Mouse (Mus musculus): ENCODE results near the gene Csk. TPM values are rescaled to one million over a fixed set of nuclear protein-coding genes. Genes with fewer than 3 reads are reported as not detected.

Gene Csk
- total RNA-seq (2014; fragmentation: Nextera tagmentation), result 118 and 125 TPM in 2 replicates
- 151 and 154 TPM in 2 replicates for total RNA-seq (2017)
- 311 and 332 TPM in 2 replicates for polyA plus RNA-seq (2012)

DNA sequence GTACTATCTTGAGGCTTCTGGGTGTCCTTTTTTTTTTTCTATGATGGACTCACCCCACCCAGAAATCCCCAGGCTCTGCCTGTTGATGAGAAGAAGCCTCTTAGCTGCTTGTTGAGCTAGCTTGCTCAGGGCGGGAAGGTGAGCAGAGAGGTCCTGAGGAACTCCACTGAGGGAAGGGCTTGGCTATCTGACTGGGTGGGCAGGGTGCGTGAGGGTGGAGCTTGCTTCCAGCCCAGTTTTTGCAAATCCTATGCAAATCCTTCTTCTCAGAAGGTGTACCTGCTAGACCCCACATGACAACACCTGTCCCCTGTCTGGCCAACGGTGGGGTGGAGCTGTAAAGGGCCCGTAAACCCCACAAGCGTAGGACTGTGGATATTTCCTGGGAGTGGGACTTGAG, at the start of gene Csk:
Gene Csk, minus strand, starts transcription at position 349 of the 400 bp plus-strand sequence.
- DNase-seq (ENCODE audit: low spot score) (no peak), ATAC-seq (ENCODE audit: extremely low read depth, insufficient number of reproducible peaks, low FRiP score, poor library complexity, severe bottlenecking) (no peak)
- no peak for TF ChIP-seq CTCF (IDR thresholded peaks at IDR 0.05; ENCODE audit: low read depth, low read length)
- TF ChIP-seq POLR2AphosphoS5 (IDR thresholded peaks at IDR 0.05; ENCODE audit: insufficient replicate concordance, low read depth, low read length), result no peak
- TF ChIP-seq GATA2 (IDR thresholded peaks at IDR 0.05; ENCODE audit: borderline replicate concordance, low read depth, low read length), result no peak
- no peak for TF ChIP-seq TAL1 (conservative IDR thresholded peaks at IDR 0.05; ENCODE audit: low read depth, low read length)
- no peak for TF ChIP-seq GATA1 (IDR thresholded peaks at IDR 0.05; ENCODE audit: borderline replicate concordance, low read length)
- Histone ChIP-seq H3K27me3 (ENCODE audit: insufficient read depth, low read length) (peaks cover 17% of the 10 kb centered on the region), H3K9me3 (replicated peaks) (no peaks in the 10 kb centered on the region), H3K4me1 (ENCODE audit: insufficient read depth, low read depth, low read length) (peaks cover 47% of the 10 kb centered on the region), H3K36me3 (replicated peaks) (no peaks in the 10 kb centered on the region), H3K4me3 (ENCODE audit: low read depth, low read length) (no peak within 1 kb of the TSS)

DNA sequence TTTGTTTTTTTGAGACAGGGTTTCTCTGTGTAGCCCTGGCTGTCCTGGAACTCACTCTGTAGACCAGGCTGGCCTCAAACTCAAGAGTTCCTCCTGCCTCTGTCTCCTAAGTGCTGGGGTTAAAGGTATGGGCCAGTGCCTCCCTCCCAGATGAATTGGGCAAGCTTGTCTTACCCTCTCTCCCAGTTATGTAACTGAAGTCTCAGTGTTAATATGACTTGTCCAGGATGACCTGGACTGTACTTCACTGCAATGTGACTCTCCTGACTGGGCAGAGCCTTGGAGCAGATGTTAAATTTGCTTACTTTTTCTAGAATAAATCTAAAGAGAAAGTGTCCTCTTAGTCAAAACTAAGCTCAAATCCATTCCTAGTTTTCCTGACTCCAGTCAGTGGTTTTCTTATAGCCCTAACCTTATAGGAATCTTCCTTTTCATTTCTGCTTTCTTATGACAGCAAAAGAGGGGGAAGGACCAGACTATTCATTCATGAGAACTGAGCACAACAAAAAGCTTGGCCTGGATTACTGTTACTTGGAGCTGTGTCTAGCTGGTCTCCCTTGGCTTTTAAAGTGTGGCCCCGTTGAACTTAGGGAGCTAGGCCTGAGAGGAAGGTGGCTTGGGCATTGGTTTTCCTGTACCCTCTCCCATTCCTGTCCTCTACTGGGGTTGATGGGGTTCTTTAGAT, 45.2 kb upstream of the Csk start:
- no peak for TF ChIP-seq CTCF (IDR thresholded peaks at IDR 0.05; ENCODE audit: low read depth, low read length)
- TF ChIP-seq GATA2 (IDR thresholded peaks at IDR 0.05; ENCODE audit: borderline replicate concordance, low read depth, low read length), result no peak
- no peak for TF ChIP-seq POLR2AphosphoS5 (IDR thresholded peaks at IDR 0.05; ENCODE audit: insufficient replicate concordance, low read depth, low read length)
- no peak for TF ChIP-seq TAL1 (conservative IDR thresholded peaks at IDR 0.05; ENCODE audit: low read depth, low read length)
- no peak for TF ChIP-seq GATA1 (IDR thresholded peaks at IDR 0.05; ENCODE audit: borderline replicate concordance, low read length)
- peaks cover 5% of the 10 kb centered on the region for H3K4me1 ChIP-seq (ENCODE audit: insufficient read depth, low read depth, low read length)
- H3K27me3 ChIP-seq (ENCODE audit: insufficient read depth, low read length), result peaks cover 76% of the 10 kb centered on the region
- ATAC-seq (ENCODE audit: extremely low read depth, insufficient number of reproducible peaks, low FRiP score, poor library complexity, severe bottlenecking) (no peak), DNase-seq (ENCODE audit: low spot score) (no peak)
- H3K4me3 ChIP-seq (ENCODE audit: low read depth, low read length), result no peak overlapping the region
- H3K36me3 ChIP-seq (replicated peaks), result no peaks in the 10 kb centered on the region
- no peaks in the 10 kb centered on the region for H3K9me3 ChIP-seq (replicated peaks)

DNA sequence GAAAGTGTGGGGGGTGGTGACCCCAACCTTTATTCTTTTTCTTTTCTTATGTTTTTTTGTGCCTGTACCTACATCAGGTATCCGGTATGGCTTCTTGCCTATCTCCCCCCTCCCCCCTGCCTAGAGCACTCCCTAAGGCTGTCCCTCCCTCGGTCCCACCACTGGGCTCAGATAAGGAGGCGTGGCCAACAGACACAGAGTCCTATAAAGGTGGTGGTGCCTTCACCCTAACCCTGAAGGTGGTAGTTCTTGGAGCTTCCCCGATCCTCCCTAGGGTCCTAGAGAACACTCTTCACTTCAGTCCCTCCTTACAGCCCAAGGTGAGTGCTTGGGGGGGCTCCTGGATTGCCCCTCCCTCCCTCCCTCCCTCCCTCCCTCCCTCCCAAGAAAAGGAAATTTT, 43.9 kb upstream of the Csk start:
- Histone ChIP-seq H3K4me1 (ENCODE audit: insufficient read depth, low read depth, low read length) (peaks cover 5% of the 10 kb centered on the region), H3K27me3 (ENCODE audit: insufficient read depth, low read length) (peaks cover 76% of the 10 kb centered on the region), H3K4me3 (ENCODE audit: low read depth, low read length) (no peak overlapping the region), H3K9me3 (replicated peaks) (no peaks in the 10 kb centered on the region), H3K36me3 (replicated peaks) (no peaks in the 10 kb centered on the region)
- ATAC-seq (ENCODE audit: extremely low read depth, insufficient number of reproducible peaks, low FRiP score, poor library complexity, severe bottlenecking), result no peak
- TF ChIP-seq TAL1 (conservative IDR thresholded peaks at IDR 0.05; ENCODE audit: low read depth, low read length) (no peak), POLR2AphosphoS5 (IDR thresholded peaks at IDR 0.05; ENCODE audit: insufficient replicate concordance, low read depth, low read length) (no peak), GATA2 (IDR thresholded peaks at IDR 0.05; ENCODE audit: borderline replicate concordance, low read depth, low read length) (no peak), GATA1 (IDR thresholded peaks at IDR 0.05; ENCODE audit: borderline replicate concordance, low read length) (no peak), CTCF (IDR thresholded peaks at IDR 0.05; ENCODE audit: low read depth, low read length) (no peak)
- DNase-seq (ENCODE audit: low spot score), result no peak

DNA sequence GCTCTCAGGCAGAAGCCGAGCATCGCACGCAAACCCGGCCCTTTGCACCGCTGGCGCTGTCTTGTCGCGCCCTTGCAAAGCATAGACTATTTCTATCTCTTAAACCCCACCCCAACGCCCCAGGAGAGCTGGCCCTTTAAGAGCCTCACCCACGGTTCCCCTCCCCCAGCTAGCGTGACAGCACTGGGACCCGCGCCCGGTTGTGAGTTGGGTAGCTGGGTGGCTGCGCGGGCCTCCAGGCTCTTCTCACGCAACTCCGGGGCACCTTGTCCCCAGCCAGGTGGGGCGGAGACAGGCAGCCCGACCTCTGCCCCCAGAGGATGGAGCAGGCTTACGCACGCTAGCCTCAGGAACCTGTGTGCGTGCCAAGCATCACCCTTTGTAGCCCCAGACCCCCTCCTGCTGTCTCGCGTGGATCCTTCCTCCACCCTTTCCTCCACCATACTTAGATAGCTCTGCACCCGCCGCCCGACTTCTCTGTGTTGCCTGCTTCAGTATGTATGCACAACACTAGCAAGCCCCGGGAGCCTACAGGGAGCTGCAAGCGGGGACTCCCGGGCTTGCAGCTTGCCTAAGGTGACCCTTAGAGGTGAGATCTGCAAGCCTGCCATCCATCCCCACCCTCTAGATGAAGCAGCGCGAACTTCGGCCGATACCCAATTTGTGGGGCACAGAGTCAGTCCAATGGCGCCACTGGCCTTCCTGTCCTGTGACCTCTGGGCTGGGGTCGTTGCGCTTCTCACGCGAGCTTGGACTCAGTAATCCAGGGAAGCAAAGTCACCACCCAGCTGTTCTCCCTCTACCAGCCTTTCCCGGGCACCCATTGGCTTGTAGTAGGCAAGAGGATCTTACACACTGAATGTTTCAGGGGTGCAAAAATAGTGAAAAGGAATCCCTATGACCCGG, 43.2 kb upstream of the Csk start:
- peaks cover 73% of the 10 kb centered on the region for H3K27me3 ChIP-seq (ENCODE audit: insufficient read depth, low read length)
- peaks cover 5% of the 10 kb centered on the region for H3K4me1 ChIP-seq (ENCODE audit: insufficient read depth, low read depth, low read length)
- ATAC-seq (ENCODE audit: extremely low read depth, insufficient number of reproducible peaks, low FRiP score, poor library complexity, severe bottlenecking), result no peak
- no peak for TF ChIP-seq CTCF (IDR thresholded peaks at IDR 0.05; ENCODE audit: low read depth, low read length)
- no peak for TF ChIP-seq TAL1 (conservative IDR thresholded peaks at IDR 0.05; ENCODE audit: low read depth, low read length)
- TF ChIP-seq POLR2AphosphoS5 (IDR thresholded peaks at IDR 0.05; ENCODE audit: insufficient replicate concordance, low read depth, low read length), result no peak
- no peak for TF ChIP-seq GATA2 (IDR thresholded peaks at IDR 0.05; ENCODE audit: borderline replicate concordance, low read depth, low read length)
- no peak for TF ChIP-seq GATA1 (IDR thresholded peaks at IDR 0.05; ENCODE audit: borderline replicate concordance, low read length)
- H3K36me3 ChIP-seq (replicated peaks), result no peaks in the 10 kb centered on the region
- no peak overlapping the region for H3K4me3 ChIP-seq (ENCODE audit: low read depth, low read length)
- no peaks in the 10 kb centered on the region for H3K9me3 ChIP-seq (replicated peaks)
- no peak for DNase-seq (ENCODE audit: low spot score)

DNA sequence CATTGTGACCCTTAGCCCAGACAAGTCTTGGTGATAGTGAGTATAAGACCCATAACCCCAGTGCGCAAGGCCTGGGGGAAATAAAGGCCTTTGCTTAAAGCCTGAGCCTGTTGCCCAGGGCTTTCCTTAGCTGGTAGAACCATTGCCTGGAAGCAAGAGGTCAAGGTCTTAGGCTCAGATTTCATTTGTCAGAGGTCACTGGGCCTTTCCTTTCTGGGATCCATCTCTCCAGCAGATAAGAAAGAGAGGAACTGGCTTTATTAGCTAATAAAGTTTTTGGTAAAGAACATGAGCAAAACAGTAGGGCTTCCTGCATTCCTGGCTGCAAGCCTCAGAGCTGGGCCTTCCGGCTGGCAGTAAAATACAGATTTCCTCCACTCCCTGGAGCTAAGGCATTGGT, 40.7 kb upstream of the Csk start:
- TF ChIP-seq GATA2 (IDR thresholded peaks at IDR 0.05; ENCODE audit: borderline replicate concordance, low read depth, low read length) (no peak), POLR2AphosphoS5 (IDR thresholded peaks at IDR 0.05; ENCODE audit: insufficient replicate concordance, low read depth, low read length) (no peak), CTCF (IDR thresholded peaks at IDR 0.05; ENCODE audit: low read depth, low read length) (no peak), TAL1 (conservative IDR thresholded peaks at IDR 0.05; ENCODE audit: low read depth, low read length) (no peak), GATA1 (IDR thresholded peaks at IDR 0.05; ENCODE audit: borderline replicate concordance, low read length) (no peak)
- no peaks in the 10 kb centered on the region for H3K36me3 ChIP-seq (replicated peaks)
- H3K4me1 ChIP-seq (ENCODE audit: insufficient read depth, low read depth, low read length), result peaks cover 5% of the 10 kb centered on the region
- H3K27me3 ChIP-seq (ENCODE audit: insufficient read depth, low read length), result peaks cover 61% of the 10 kb centered on the region
- no peak overlapping the region for H3K4me3 ChIP-seq (ENCODE audit: low read depth, low read length)
- DNase-seq (ENCODE audit: low spot score) (no peak), ATAC-seq (ENCODE audit: extremely low read depth, insufficient number of reproducible peaks, low FRiP score, poor library complexity, severe bottlenecking) (no peak)
- no peaks in the 10 kb centered on the region for H3K9me3 ChIP-seq (replicated peaks)

DNA sequence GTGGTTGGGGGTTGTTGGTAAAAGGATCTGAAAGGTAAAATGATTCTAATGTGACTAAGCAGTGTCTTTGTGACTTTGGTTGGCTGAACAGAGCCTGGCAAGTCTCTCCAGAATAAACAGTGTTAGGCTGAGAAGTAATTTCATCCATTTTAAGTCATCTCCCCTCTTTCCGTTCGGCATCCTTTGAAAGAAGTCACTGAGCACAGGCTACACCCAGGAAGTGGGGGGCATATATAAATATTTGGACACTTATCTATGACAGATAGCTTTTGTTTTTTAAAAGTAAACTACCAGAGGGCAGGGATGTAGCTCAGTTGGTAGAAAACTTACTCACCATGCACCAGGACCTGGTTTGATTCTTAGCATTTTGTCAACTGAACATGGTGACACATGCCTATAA, 35.2 kb upstream of the Csk start:
- Histone ChIP-seq H3K36me3 (replicated peaks) (no peaks in the 10 kb centered on the region), H3K4me3 (ENCODE audit: low read depth, low read length) (no peak overlapping the region), H3K9me3 (replicated peaks) (no peaks in the 10 kb centered on the region), H3K4me1 (ENCODE audit: insufficient read depth, low read depth, low read length) (no peaks in the 10 kb centered on the region), H3K27me3 (ENCODE audit: insufficient read depth, low read length) (peaks cover 26% of the 10 kb centered on the region)
- ATAC-seq (ENCODE audit: extremely low read depth, insufficient number of reproducible peaks, low FRiP score, poor library complexity, severe bottlenecking), result no peak
- TF ChIP-seq POLR2AphosphoS5 (IDR thresholded peaks at IDR 0.05; ENCODE audit: insufficient replicate concordance, low read depth, low read length), result no peak
- no peak for TF ChIP-seq CTCF (IDR thresholded peaks at IDR 0.05; ENCODE audit: low read depth, low read length)
- no peak for TF ChIP-seq GATA1 (IDR thresholded peaks at IDR 0.05; ENCODE audit: borderline replicate concordance, low read length)
- TF ChIP-seq GATA2 (IDR thresholded peaks at IDR 0.05; ENCODE audit: borderline replicate concordance, low read depth, low read length), result no peak
- TF ChIP-seq TAL1 (conservative IDR thresholded peaks at IDR 0.05; ENCODE audit: low read depth, low read length), result no peak
- DNase-seq (ENCODE audit: low spot score), result no peak

Measured in G1E (cell line).